Mouse (Mus musculus) liver, adult (tissue): ENCODE measurements around the gene Prtg.

Experiments used
- GATA4 ChIP-seq: IDR thresholded peaks from 2 replicates; pipeline ENCODE4 v1.6.1; 2014; ENCODE audit warnings: mild to moderate bottlenecking, low read length; ENCODE audit not compliant: insufficient replicate concordance

Gene Prtg

DNA sequence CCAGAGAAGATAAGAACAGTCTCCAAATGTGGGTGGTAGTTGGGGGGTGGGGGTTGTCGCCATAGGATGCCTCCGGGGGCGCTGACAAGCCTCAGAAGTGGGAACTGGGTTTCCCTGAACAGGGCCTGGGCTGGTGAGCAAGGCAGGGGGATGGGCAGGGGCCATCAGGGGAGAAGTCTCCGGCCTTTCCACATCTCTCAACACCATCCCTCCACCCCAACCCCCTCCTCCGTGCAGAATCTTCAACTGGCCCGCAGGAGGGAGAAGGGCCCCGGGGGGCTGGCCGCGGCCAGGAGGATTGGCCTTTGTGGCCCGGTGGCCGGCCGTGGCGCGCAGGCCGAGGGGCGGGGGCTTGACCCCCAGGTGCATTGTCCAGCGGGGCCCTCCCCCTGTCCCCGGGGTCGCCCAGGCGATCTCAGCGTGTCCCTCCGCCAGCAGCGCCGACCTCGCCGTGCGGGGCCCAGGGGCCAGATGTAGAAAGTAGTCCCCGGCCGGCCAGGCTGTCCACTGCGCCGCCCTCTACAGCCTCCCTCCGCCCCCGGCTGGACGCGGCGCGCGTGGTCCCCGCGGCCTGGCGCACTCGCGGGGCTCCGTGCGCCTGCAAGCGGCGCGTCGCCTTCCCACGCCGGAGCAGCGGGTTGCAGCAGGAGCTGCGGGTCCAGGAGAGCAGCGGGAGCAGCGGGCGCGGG lies at the start of gene Prtg:
Prtg (plus strand) TSS at position 144 of the 689 bp plus-strand sequence.
- no peak for TF ChIP-seq GATA4

DNA sequence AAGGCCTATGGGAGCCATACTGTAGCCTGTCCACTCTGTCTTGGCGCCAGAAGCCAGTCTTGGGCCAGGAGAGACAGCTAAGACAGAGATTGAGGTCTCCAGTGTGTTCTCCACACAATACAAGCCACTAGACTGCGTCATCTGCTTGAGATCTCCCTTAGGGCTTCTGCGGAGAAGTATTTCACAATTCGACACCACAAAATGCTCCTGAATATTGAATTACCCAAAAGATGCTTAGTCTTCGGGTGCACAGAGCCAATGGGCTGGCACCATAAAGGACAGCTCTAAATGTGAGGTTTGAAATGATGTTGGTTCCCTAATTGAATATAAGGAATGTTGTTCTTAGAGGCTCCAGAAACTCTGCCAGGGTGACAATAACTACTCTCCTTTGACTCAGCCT lies 49.5 kb upstream of the Prtg start:
- no peak for TF ChIP-seq GATA4

DNA sequence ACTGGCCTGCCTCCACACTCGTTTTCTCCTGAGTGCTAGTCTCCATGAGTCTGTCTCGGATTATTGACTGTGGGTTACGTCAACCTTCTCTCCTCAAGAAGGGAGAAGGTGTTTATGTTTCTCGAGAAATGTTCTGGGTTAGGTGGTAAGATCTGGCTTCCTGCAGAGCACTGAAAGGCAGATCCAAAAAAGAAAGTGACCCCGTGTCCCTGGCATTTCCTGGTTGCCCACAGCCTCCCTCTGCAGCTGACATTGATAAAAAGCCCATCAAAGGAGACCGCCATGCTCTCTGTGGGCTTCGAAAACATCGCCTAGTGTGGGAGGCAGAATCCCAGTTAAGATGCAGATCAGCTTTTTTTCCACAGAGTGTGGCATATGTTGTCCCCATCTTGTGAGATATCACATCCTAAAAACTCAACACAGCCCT lies 48.0 kb upstream of the Prtg start:
- no peak for TF ChIP-seq GATA4

DNA sequence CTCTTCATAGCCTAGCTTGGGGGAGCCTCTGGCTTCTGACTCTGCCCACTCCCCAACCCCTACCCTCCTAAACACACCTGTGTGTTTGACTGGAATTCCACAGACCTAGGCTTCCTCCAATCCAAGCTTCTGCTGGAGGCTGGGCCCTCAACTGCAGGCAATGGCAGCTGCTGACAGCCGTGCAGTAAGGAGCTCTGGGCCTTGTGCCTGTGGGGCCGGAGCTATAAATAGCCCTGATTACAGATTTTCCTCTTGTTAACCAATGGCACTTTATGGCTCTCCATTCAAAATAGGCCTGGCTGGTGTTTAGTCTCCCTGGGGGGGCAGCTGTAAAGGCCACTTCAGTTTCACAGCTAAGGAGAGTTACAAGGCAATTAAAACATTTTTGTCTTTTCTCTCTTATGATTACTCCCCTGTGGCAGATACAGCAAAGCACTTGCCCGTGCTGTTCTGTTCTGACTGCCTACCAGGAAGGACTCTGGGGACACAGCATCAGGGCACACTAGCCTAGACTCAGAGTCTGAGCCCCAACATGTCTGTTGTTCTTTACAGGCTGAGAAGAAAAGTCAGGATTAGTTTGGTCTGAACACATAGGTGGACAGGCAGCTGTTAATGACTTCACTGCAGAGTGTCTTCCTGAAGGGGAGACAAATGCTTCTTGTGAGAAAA lies 43.5 kb upstream of the Prtg start:
- TF ChIP-seq GATA4: no peak

DNA sequence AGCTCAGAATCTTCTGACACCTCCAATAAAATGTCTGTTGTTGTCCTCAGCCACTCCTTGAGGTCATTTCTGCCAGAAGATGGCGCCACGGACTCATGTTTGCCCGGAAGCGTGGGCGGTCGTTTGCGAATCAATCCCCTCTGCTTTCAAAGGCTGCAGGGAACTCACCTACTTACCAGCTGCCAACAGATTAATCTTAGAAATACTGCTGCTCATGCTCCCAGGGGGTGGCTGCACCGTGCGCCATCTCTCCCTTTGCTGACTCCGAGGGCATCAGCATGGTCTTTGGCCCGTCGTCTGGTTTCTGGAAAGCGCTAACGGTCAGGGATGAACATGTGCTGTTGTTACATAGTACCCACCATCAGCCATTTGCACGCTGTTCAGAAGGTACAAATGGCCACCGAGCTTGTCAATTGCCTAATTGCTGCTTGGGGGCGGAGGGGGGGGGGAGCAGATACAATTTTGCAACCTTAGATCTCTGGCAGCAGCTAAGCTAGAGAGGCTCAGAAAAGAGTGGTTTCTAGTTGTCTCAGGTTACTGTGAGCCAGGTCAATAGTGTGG lies 39.8 kb upstream of the Prtg start:
- peak; percentile 56; the same call in 1 of the 2 replicates for TF ChIP-seq GATA4

DNA sequence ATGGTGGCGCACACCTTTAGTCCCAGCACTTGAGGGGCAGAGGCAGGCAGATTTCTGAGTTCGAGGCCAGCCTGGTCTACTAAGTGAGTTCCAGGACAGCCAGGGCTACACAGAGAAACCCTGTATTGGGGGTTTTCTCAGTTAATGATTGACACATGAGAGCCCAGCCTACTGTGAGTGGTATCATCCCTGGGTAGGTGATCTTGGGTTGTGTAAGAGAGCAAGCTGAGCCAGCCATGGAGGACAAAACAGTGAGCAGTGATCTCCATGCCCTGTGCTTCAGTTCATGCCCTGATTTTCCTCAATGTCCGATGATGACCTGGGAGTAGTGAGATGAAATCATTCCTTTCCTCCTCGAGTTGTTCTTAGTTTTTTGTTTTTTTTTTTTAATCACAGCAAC lies 31.7 kb upstream of the Prtg start:
- TF ChIP-seq GATA4: no peak

DNA sequence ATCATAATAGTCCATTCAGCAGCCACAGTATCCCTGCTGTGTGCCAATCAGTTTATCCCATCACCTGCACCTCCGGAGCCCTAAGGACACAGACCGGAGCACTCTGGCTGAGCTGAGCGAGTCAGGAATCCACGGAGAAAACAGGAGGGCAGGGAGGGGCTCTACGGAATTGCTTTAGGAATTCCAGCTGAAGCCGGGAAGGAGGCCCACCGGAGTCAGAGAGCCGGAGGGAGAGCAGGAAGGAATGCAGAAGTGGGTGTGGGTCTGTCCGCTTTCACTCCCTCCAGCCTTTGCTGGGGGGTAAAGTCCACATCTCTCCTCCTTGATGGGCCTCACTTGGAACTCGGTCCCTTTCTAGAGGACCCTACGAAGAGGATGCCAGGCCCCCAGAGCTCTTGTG lies 27.7 kb upstream of the Prtg start:
- TF ChIP-seq GATA4: no peak

DNA sequence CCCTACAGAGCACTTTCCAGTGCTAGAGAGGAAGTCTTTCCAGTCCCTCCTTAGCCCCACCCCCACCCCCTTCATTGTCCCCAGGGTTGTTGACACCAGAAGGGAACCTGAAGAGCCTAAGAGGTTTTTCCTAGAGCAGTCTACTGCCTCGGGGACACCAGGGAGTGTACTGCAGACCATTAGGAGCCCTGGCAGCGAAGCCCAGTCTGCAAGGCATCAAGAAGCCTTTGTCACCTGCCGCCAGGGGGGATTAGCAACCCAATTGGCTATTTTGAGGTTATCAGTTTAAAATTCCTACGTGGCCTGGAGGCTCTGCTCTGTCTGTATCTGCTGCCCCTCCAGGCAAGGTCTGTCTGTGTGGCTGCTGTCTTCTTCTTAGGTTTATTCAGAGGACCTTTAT lies 26.9 kb upstream of the Prtg start:
- TF ChIP-seq GATA4: no peak

DNA sequence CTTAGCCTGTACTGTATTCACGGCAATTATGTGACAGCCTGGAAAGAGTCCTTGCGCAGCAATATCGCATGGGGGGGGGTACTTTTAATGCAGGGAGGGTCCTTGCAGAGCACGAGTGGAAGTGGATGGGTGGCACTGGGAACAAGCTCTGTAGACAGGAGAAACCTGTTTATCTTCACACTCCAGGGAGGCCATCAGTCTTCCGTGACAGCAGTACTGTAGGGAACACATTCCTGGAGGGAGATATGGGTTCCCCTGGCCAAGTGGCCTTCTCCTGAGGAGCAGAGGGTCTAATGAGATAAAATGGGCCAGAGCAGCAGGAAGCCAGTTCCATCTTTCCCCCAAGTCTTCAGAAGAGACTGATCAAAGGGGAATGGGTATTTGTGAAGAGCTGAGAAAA lies 26.0 kb upstream of the Prtg start:
- no peak for TF ChIP-seq GATA4

DNA sequence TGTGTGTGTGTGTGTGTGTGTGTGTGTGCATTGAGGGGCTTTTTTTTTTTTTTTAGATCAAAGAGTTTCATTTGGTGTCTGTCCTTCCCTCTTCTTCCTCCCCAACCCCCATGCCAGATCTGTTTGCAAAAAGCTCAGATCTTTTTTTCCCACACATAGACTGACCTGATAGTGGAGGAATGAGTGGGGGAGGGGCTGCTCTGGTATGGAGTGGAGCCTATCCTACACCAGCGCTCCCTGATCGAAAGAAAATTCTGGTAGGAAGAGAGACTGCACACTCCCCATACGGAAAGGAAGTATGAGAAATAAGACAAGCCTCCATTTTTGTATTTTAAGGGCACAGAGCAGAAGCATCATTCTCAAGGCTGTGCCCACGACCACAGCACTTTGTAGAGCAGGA lies 25.2 kb upstream of the Prtg start:
- TF ChIP-seq GATA4: no peak

DNA sequence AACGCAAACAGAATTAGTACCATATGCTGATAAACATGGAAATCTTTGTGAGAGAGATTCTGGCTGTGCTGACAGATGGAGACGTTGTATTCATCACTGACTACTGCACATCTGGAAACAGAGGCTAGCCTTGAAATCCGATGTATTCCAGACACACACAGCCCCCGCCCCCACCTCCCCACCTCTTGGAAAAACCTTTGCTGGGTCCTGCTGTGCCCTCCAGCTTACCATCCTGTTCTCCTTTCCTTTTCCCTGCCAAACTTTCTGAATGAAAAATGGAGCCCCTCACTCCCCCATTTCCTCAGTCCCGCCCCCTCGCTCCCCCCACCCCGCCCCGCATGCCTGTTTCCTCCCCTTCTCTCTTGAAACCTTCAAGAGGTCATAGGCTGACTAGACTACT lies 24.6 kb upstream of the Prtg start:
- TF ChIP-seq GATA4: no peak

DNA sequence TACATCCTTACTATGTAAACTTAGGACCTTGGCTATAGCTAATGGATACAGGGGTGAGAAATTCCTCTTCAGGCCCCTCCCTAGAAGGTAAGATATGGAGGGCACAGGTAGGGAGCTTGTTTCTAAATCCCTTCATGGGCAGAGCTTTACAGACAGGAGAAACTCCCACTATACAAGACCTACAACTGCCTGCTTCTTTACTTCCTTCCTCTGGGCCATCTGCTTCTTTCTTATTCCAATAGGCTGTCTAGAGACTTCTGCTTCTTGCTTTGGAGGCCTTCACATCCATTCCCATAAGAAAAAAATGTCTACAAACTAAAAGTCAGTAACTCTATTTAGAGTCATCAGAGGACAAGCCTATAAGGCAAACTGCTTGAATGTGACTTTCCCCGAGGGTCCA lies 18.9 kb upstream of the Prtg start:
- no peak for TF ChIP-seq GATA4

DNA sequence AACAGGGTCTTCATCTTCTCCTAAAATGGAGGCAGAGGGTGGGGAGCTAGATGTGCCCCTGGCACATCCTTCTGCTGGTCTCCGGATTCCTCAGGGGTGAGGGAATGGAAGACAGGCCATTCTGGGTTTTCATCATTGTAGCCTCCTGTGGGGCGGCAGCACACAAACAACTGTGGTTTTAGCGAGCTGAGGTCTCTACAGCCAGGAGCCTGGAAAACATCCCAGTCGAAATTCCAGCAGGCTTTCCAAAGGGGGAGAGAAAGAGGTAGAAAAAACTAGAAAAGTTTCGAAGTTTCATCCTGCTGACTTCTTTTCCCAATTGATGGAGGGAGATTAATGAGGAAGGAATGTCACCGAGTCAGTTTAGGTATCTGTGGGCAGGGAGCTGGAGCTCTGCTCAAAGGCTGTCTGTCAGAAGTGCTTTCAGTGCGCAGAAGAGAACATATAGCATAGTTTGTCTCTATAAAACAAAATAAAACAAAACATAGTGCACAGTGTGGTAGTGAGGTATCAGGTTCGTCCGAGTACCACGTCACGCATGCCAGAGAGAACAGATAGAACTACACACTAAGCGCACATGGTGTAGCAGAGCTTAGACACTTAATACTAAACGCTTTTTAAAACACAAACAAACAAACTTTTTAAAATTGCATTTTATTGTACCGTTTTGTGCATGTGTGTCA lies 16.0 kb upstream of the Prtg start:
- no peak for TF ChIP-seq GATA4

DNA sequence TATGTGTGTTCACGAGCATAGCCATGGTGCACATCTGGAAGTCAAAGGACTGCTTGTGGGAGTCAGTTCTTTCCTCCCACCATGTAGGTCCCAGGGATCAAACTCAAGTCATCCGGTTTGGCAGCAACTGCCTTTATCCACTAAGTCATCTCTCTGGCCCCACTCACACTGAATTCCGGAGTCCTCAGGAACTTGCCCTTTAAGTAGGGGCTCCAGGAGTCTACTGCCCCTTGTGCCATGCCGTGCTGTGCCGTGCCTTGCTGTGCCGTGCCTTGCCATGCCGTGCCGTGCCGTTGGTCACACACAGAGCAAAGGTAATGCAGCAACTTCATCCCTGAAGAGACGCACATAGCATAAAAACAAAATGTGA lies 15.5 kb upstream of the Prtg start:
- TF ChIP-seq GATA4: no peak

DNA sequence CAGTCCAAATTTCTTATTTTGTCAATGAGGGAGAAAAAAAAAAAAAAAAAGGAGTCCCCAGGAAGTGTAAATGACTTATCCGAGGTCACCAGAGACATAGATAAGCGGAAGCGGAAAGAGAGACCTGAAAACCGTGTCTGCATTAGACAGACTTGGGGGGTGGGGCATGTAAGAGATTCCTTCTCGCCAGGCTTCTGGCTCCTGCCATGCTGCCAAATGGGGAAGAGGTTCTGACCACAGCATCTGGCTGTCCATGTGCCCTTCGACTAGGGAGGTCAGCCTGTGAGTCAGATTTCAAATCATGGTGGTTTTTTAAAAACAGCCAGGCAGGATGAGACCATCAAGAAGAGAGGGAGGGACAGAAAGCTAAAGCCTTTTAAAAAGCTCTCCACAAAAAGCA lies 15.0 kb upstream of the Prtg start:
- TF ChIP-seq GATA4: no peak

DNA sequence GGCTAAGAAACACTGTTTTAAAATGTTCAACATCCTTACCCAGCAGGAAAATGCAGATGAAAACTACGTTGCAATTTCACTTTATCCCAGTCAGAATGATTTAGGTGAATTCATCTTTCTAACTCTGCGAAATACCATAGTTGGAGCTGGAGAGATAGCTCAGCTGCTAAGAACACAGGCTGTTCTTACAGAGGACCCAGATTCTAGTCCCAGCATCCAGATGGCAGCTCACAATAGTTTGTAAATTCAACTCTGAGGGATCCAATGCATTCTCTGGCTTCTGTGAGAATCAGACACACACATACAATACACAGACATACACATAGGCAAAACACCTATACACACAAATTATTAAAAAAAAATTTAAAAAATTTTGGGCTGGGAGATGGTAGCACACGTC lies 11.4 kb upstream of the Prtg start:
- no peak for TF ChIP-seq GATA4
